Mouse (Mus musculus): ENCODE results near the gene Lsm2.

DNA sequence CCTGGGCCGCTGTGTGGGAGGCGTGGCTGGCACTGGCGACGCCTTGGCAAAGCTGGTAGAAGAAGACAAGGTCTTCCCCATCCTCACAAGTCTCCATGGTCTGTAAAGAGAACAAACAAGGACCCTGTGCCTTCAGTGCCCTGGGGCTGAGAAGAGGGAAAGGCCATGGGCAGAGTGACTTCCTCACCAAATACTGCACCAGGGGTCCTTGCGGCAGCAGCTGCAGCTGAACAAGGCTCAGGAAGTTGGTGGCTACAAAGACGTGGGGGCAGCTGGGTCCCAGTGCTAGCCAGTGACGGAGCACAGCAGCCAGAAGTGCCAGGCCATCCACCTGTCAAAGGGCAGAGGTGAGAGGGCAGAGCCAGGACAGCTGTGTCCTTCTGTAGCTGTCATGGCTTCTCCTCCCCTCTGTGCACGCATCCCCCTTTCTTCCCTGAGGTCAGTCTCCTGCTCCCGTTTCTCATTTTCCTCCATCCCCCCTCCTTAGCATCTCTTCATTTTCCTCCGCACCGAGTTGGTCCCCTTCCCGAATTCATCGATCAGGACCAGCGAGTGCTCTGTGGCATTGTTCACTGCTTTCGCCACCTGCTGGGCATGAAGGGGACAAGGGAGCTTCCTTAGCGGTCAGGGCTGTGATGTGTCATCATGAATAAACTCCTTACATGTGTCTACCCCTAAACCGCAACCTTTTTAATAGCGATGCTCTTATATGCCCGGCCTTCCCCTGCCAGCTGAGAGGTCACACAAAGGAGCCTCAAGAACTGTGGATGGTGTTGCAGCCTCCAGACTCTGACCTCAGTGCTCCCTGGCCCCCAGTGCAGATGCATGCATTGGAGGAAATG is 48.2 kb downstream of the Lsm2 start:
- peak; percentile 58; the same call in 1 of the 2 replicates for TF ChIP-seq CTCF (IDR thresholded peaks at IDR 0.05; ENCODE audit: borderline replicate concordance, extremely low read depth, insufficient read depth, insufficient read length)
- TF ChIP-seq POLR2A (IDR thresholded peaks at IDR 0.05; ENCODE audit: borderline replicate concordance, extremely low read depth, insufficient read depth, insufficient read length, poor library complexity, severe bottlenecking) = no peak
